Comparison of ENCODE assay signal across 24 mouse cellular contexts in the genomic region with DNA sequence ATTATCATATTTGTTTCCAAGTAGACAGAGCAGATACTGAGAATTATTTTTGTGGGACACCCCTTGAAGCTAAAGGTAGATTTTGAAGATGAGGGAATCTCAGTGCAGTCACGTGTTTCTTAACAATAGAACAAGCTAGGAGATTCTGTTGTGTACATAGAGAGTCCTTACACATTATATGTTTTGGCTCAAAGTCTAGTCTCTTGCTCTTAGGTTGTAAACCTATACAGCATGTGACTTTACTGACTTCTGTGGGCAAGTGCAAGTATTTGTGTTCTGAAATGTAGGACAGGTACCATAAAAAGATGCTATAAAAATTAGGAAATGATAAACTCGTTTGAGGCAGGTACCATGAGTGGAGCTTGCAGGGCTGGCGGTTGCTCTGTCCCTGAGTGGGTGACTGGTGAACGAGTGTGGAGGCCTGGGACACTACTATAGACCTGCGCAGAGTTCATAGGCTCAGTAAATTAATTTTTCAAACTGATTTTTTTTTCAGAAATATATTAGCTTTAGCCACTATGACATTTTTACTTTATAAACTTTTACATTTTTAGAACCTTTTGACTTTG. TPM values are rescaled to one million over a fixed set of nuclear protein-coding genes. Genes with fewer than 3 reads are reported as not detected.
"Had no signal": no experiment of that assay in that cellular context is flagged by ENCODE, and none has a peak within 500 bp of the region (broad histone marks: within the 10 kb centered on the region; RNA-seq: fewer than 3 reads in every experiment).

No protein-coding gene starts in this region.

- H3K4me1 ChIP-seq: neural tube, embryonic 12.5 days; neural tube, embryonic 13.5 days; neural tube, embryonic 15.5 days; stomach, embryonic 15.5 days had no signal

- H3K27me3 ChIP-seq: neural tube, embryonic 12.5 days; neural tube, embryonic 13.5 days; neural tube, embryonic 15.5 days; stomach, embryonic 15.5 days had no signal

- H3K36me3 ChIP-seq: neural tube, embryonic 12.5 days; neural tube, embryonic 13.5 days; neural tube, embryonic 15.5 days; stomach, embryonic 15.5 days had no signal

- H3K27ac ChIP-seq: neural tube, embryonic 12.5 days; neural tube, embryonic 13.5 days; neural tube, embryonic 15.5 days; stomach, embryonic 15.5 days had no signal

- H3K4me3 ChIP-seq: neural tube, embryonic 12.5 days; neural tube, embryonic 13.5 days; neural tube, embryonic 15.5 days; stomach, embryonic 15.5 days had no signal

- DNase-seq: retina, postnatal 1 day; right cerebral cortex, adult 18-20 months; right cerebral cortex, postnatal 14 days; right cerebral cortex, postnatal 25 days; right cerebral cortex, postnatal 4 days; spleen, adult 18-20 months; thymus, adult 18-20 months; thymus, adult 2 months; thymus, postnatal 14 days; thymus, postnatal 36 days; thymus, postnatal 4 days had no signal

- H3K9me3 ChIP-seq: neural tube, embryonic 12.5 days; neural tube, embryonic 13.5 days; neural tube, embryonic 15.5 days; stomach, embryonic 15.5 days had no signal

- H3K4me2 ChIP-seq: neural tube, embryonic 12.5 days; neural tube, embryonic 13.5 days; neural tube, embryonic 15.5 days; stomach, embryonic 15.5 days had no signal

- H3K9ac ChIP-seq: neural tube, embryonic 12.5 days; neural tube, embryonic 13.5 days; neural tube, embryonic 15.5 days; stomach, embryonic 15.5 days had no signal

RNA-seq across cellular contexts. Expression of a gene that starts 9.1 kb away (rescaled TPM):
- polyA plus RNA-seq: neural tube, embryonic 11.5 days; neural tube, embryonic 12.5 days; neural tube, embryonic 13.5 days; neural tube, embryonic 14.5 days; neural tube, embryonic 15.5 days; spleen, adult 2 months; testis, adult 2 months; urinary bladder, adult 2 months had no signal

RNA-seq across cellular contexts. Expression of a gene that starts 46.8 kb away (rescaled TPM):
- polyA plus RNA-seq: neural tube, embryonic 11.5 days; neural tube, embryonic 12.5 days; neural tube, embryonic 13.5 days; neural tube, embryonic 14.5 days; neural tube, embryonic 15.5 days; small intestine, adult 2 months; spleen, adult 2 months; stomach, embryonic 14.5 days; stomach, embryonic 15.5 days; stomach, embryonic 16.5 days; testis, adult 2 months; thymus, adult 2 months; thymus, postnatal 0 days; urinary bladder, adult 2 months had no signal

RNA-seq across cellular contexts. Expression of a gene that starts 48.3 kb away (rescaled TPM):
- polyA plus RNA-seq: neural tube, embryonic 11.5 days; neural tube, embryonic 12.5 days; neural tube, embryonic 13.5 days; neural tube, embryonic 14.5 days; neural tube, embryonic 15.5 days; small intestine, adult 2 months; spleen, adult 2 months; stomach, embryonic 14.5 days; stomach, embryonic 15.5 days; stomach, embryonic 16.5 days; testis, adult 2 months; thymus, adult 2 months; thymus, postnatal 0 days; urinary bladder, adult 2 months had no signal

RNA-seq across cellular contexts. Expression of a gene that starts 52.1 kb away (rescaled TPM):
- polyA plus RNA-seq: neural tube, embryonic 11.5 days; neural tube, embryonic 12.5 days; small intestine, adult 2 months; spleen, adult 2 months; stomach, embryonic 14.5 days; stomach, embryonic 16.5 days; thymus, adult 2 months had no signal
